In the genomic region with DNA sequence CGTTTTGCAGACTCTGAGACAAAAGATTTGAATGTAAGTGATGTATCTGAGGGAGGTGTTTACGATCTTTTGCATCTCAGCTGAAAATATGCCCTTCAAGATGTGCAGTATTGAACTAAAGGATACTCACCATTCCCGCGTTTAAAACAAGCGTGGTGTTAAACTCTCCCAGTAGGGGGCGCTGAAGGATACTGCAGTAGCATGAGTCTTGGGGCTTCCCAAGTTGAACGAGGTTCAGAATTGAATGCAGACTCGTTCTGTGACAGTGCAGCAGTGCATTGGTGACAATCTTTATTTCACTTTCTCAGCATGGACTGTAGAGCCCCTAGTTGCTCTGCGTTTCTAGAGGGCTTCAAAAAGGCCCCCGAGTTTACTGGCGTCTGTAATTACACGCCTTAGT, we compare ENCODE assay signal across 9 mouse cellular contexts. TPM values are rescaled to one million over a fixed set of nuclear protein-coding genes. Genes with fewer than 3 reads are reported as not detected.
A peak's percentile ranks its signal among the peaks of the same experiment; 100 is the strongest.
DNase-seq lines count a peak whose midpoint lies in the region; ATAC-seq and TF ChIP-seq lines count a peak whose summit lies in the region.
"Had no signal": no experiment of that assay in that cellular context is flagged by ENCODE, and none has a peak within 500 bp of the region (broad histone marks: within the 10 kb centered on the region; RNA-seq: fewer than 3 reads in every experiment).

No protein-coding gene starts in this region.

- no peaks in the 10 kb centered on the region for H3K36me3 ChIP-seq in hindbrain, embryonic 14.5 days (replicated peaks; ENCODE audit: control insufficient read depth, insufficient read depth)
- no peaks in the 10 kb centered on the region for H3K36me3 ChIP-seq in stomach, postnatal 0 days (ENCODE audit: control insufficient read depth, insufficient read depth, low read length)
- H3K36me3 ChIP-seq: embryonic facial prominence, embryonic 13.5 days had no signal

- peaks cover 7% of the 10 kb centered on the region for H3K4me1 ChIP-seq in hindbrain, embryonic 14.5 days (replicated peaks; ENCODE audit: control insufficient read depth, insufficient read depth, low read length)
- H3K4me1 ChIP-seq in stomach, postnatal 0 days (replicated peaks; ENCODE audit: control insufficient read depth, insufficient read depth), result no peaks in the 10 kb centered on the region
- H3K4me1 ChIP-seq: embryonic facial prominence, embryonic 13.5 days had no signal

- peak; percentile 84 for TF ChIP-seq CTCF in stomach, postnatal 0 days (IDR thresholded peaks at IDR 0.05; ENCODE audit: low read depth)

- H3K27me3 ChIP-seq in hindbrain, embryonic 14.5 days (ENCODE audit: control insufficient read depth, insufficient read depth, low read length), result no peaks in the 10 kb centered on the region
- no peaks in the 10 kb centered on the region for H3K27me3 ChIP-seq in stomach, postnatal 0 days (ENCODE audit: control insufficient read depth, insufficient read depth, low read length)

- WGBS in hindbrain, embryonic 14.5 days, result 24% methylated on average over 12 of the region's 12 CpGs
- 22% methylated on average over 12 of the region's 12 CpGs for WGBS in stomach, postnatal 0 days

- DNase-seq in heart, postnatal 10 days, result peak; percentile 49 to 71
- DNase-seq in heart, postnatal 25 days (ENCODE audit: low spot score), result no peak
- DNase-seq in T-cell, adult 2 months (ENCODE audit: low spot score), result peak; percentile 7
- peak; percentile 28 to 64 for DNase-seq in cerebellum, postnatal 4 days (ENCODE audit: low spot score in 2 of 2)
- DNase-seq in hindbrain, embryonic 14.5 days (ENCODE audit: low spot score), result peak; percentile 79
- DNase-seq in layer of hippocampus, postnatal 25 days (ENCODE audit: extremely low spot score in 1 of 2, low spot score in 1 of 2), result peak; percentile 27 to 75
- DNase-seq in stomach, postnatal 0 days (ENCODE audit: low spot score), result peak; percentile 46

- intact Hi-C loops in heart, postnatal 10 days (cut with DNase I), result loop anchor here (10.0 kb wide), 1 partner anchor 1510 kb away; no protein-coding TSS in a partner anchor
- intact Hi-C loops in heart, postnatal 25 days (cut with DNase I), result loop anchor here (10.0 kb wide), 1 partner anchor 1750 kb away; no protein-coding TSS in a partner anchor

- no peak for ATAC-seq in hindbrain, embryonic 14.5 days (ENCODE audit: low FRiP score)
- ATAC-seq in megakaryocyte-erythroid progenitor cell, adult 5-6 weeks (replicated peaks; ENCODE audit: low FRiP score, low TSS enrichment, poor library complexity, severe bottlenecking), result peak; percentile 81
- no peak for ATAC-seq in stomach, postnatal 0 days (ENCODE audit: low FRiP score, low TSS enrichment)

- no peak overlapping the region for H3K27ac ChIP-seq in hindbrain, embryonic 14.5 days
- H3K27ac ChIP-seq in stomach, postnatal 0 days (replicated peaks), result no peak overlapping the region
- H3K27ac ChIP-seq: embryonic facial prominence, embryonic 13.5 days had no signal

- no peak overlapping the region for H3K4me2 ChIP-seq in hindbrain, embryonic 14.5 days (replicated peaks)
- no peak overlapping the region for H3K4me2 ChIP-seq in stomach, postnatal 0 days (replicated peaks; ENCODE audit: low read depth)
- H3K4me2 ChIP-seq: embryonic facial prominence, embryonic 13.5 days had no signal

- no peak for TF ChIP-seq EP300 in stomach, postnatal 0 days (optimal IDR thresholded peaks at IDR 0.05)

- no peak overlapping the region for H3K9ac ChIP-seq in hindbrain, embryonic 14.5 days
- H3K9ac ChIP-seq in stomach, postnatal 0 days (ENCODE audit: low read length), result no peak overlapping the region
- H3K9ac ChIP-seq: embryonic facial prominence, embryonic 13.5 days had no signal

- H3K9me3 ChIP-seq in hindbrain, embryonic 14.5 days (ENCODE audit: control insufficient read depth, low read length), result no peaks in the 10 kb centered on the region
- H3K9me3 ChIP-seq in stomach, postnatal 0 days (ENCODE audit: control insufficient read depth, low read length), result no peaks in the 10 kb centered on the region
- H3K9me3 ChIP-seq: embryonic facial prominence, embryonic 13.5 days had no signal

- H3K4me3 ChIP-seq in hindbrain, embryonic 14.5 days (replicated peaks; ENCODE audit: low read length), result no peak overlapping the region
- no peak overlapping the region for H3K4me3 ChIP-seq in stomach, postnatal 0 days (ENCODE audit: low read depth, low read length)
- H3K4me3 ChIP-seq: embryonic facial prominence, embryonic 13.5 days had no signal

RNA-seq across cellular contexts. Expression of gene Bod1l, which starts 40.4 kb away (rescaled TPM):
- 10 to 100 TPM; 16.7 to 19.6 TPM for total RNA-seq in heart, postnatal 10 days (2021)
- 10 to 100 TPM; 17.4 to 18.1 TPM for total RNA-seq in heart, postnatal 25 days (2021)
- 28.2 and 30.7 TPM in 2 replicates for polyA plus RNA-seq in hindbrain, embryonic 14.5 days (2014; fragmentation: Nextera tagmentation; extraction: Ambion mirVana)
- 10 to 100 TPM; 34.5 to 39.2 TPM for total RNA-seq in layer of hippocampus, postnatal 25 days (2021)
- 31.9 and 35.3 TPM in 2 replicates for total RNA-seq in megakaryocyte-erythroid progenitor cell, adult 5-6 weeks (2014; fragmentation: Nextera tagmentation)
- 51.8 and 56.4 TPM in 2 replicates for total RNA-seq in megakaryocyte-erythroid progenitor cell, adult 5-6 weeks (2017)
- polyA plus RNA-seq in stomach, postnatal 0 days (2015; fragmentation: Nextera tagmentation; extraction: Ambion mirVana), result 10.6 and 11.3 TPM in 2 replicates
